Mouse (Mus musculus) R1 (cell line): ENCODE measurements around the gene Olfr872.
A peak's percentile ranks its signal among the peaks of the same experiment; 100 is the strongest.
"Not testable (repeated sequence)": the region's sequence is repeated elsewhere in the genome, so short reads cannot be mapped to it uniquely, and the experiment has no call there.

Experiments used
- DNase-seq: peaks from one replicate; pipeline ENCODE4 v3.0.0-alpha.2; 2018; ENCODE audit warnings: low read depth, low spot score

The Olfr872 gene

GRCm38 (mm10) chr9:20236819-20237218 is at the start of gene Olfr872:
TSS of gene Olfr872 (plus strand) at chr9:20237119.
- DNase-seq, result no peak

- DNase-seq, result peak; percentile 91
Observed at GRCm38 (mm10) chr9:20202131-20202530, 34.8 kb upstream of the Olfr872 start.

GRCm38 (mm10) chr9:20203413-20203984 is 33.4 kb upstream of the Olfr872 start:
- DNase-seq, result not testable (repeated sequence)

GRCm38 (mm10) chr9:20210812-20211211 is 26.1 kb upstream of the Olfr872 start:
- DNase-seq, result no peak

- DNase-seq, result no peak
Observed at GRCm38 (mm10) chr9:20211477-20211876, 25.4 kb upstream of the Olfr872 start.

- no peak for DNase-seq
Observed at GRCm38 (mm10) chr9:20211907-20212306, 25.0 kb upstream of the Olfr872 start, which contains the start of gene Olfr871. TSS of gene Olfr871 (plus strand) at chr9:20212207.

GRCm38 (mm10) chr9:20237378-20237777 is 459 bp downstream of the Olfr872 start:
- DNase-seq, result no peak

- no peak for DNase-seq
Observed at GRCm38 (mm10) chr9:20282051-20282450, 45.1 kb downstream of the Olfr872 start, which contains the start of gene Olfr39. TSS of gene Olfr39 (plus strand) at chr9:20282351.

GRCm38 (mm10) chr9:20295562-20295961 is 58.6 kb downstream of the Olfr872 start:
- peak; percentile 66 for DNase-seq

GRCm38 (mm10) chr9:20298232-20298631 is 61.3 kb downstream of the Olfr872 start, which contains the start of gene Olfr873:
TSS of gene Olfr873 (plus strand) at chr9:20298532.
- no peak for DNase-seq
